Mouse (Mus musculus): ENCODE results near the gene Bri3. TPM values are rescaled to one million over a fixed set of nuclear protein-coding genes. Genes with fewer than 3 reads are reported as not detected.
A peak's percentile ranks its signal among the peaks of the same experiment; 100 is the strongest.

Bri3 gene
- polyA plus RNA-seq, 1 experiment from 2014 or later: 123 TPM

DNA sequence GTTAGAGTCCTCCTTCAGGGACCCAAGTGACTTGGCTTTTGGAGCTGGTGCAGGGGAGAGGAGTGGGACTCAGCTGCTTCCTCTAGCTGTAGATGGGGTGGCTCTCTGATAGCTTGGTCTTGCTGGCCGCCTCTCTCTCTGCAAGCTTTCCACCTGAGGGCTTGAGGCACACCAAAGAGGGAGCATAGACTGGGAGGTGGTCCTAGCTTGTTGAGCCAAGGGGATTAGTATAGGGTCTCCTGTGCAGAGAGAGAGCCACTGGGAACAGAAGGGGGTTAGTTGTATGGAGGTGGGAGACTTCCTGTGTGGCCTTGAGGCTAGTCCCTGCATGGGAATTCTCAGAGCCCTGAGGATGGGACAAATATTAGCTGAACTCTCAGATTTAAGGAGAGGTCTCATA, 12.7 kb downstream of the Bri3 start:
- peak overlapping the region; percentile 87; the same call in 1 of the 2 replicates for H3K27ac ChIP-seq
- H3K4me1 ChIP-seq (replicated peaks; ENCODE audit: control insufficient read depth, insufficient read depth, low read length): peaks cover 37% of the 10 kb centered on the region
- H3K36me3 ChIP-seq (replicated peaks; ENCODE audit: control insufficient read depth, insufficient read depth): peaks cover 22% of the 10 kb centered on the region
- ATAC-seq (ENCODE audit: low FRiP score): no peak
- H3K9me3 ChIP-seq (ENCODE audit: control insufficient read depth, low read length): no peaks in the 10 kb centered on the region
- no peaks in the 10 kb centered on the region for H3K27me3 ChIP-seq (ENCODE audit: control insufficient read depth, insufficient read depth, low read length)
- 36% methylated on average over 1 of the region's 1 CpGs for WGBS
- peak overlapping the region; percentile 93 for H3K4me3 ChIP-seq (replicated peaks; ENCODE audit: low read length)
- H3K9ac ChIP-seq: peak overlapping the region; percentile 98
- DNase-seq (ENCODE audit: low spot score): no peak
- peak overlapping the region; percentile 83 for H3K4me2 ChIP-seq (replicated peaks)

DNA sequence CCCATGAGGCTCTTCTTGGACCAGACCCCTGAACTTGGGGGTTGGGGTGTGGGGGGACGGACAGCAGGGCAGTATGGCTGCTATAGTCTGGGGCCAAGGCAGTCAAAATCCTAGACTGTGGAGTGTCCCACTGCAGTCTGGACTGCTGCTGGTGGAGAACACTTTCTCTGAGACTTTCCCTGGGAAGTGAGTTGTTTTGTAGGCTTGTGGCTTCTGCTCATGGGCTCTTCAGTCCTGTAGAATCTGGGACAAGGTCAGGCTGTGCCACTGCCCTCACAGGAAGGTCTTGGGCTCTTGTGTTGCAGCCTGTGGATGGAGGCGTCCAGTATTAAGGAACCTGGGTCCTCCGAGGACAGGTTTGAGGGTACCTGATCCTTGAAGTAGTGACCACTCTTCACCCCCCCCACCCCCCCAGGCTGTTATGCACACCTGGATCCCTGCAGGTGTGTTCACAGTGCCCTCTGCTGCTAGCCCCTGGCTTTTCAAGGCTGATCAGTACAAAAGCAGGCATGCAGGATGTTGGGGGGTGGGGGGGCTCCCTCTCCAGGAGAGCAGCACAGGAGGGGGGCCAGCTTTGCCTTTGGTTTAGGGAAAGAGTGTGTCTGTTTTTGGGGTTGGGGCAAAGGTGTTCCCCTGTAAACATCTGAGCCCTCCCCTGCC, 13.3 kb downstream of the Bri3 start:
- no peaks in the 10 kb centered on the region for H3K27me3 ChIP-seq (ENCODE audit: control insufficient read depth, insufficient read depth, low read length)
- H3K27ac ChIP-seq: no peak overlapping the region
- H3K4me2 ChIP-seq (replicated peaks): peak overlapping the region; percentile 83
- DNase-seq (ENCODE audit: low spot score) (no peak), ATAC-seq (ENCODE audit: low FRiP score) (no peak)
- 73% methylated on average over 3 of the region's 3 CpGs for WGBS
- H3K36me3 ChIP-seq (replicated peaks; ENCODE audit: control insufficient read depth, insufficient read depth): peaks cover 26% of the 10 kb centered on the region
- H3K4me3 ChIP-seq (replicated peaks; ENCODE audit: low read length): peak overlapping the region; percentile 93
- H3K4me1 ChIP-seq (replicated peaks; ENCODE audit: control insufficient read depth, insufficient read depth, low read length): peaks cover 37% of the 10 kb centered on the region
- H3K9me3 ChIP-seq (ENCODE audit: control insufficient read depth, low read length): no peaks in the 10 kb centered on the region
- peak overlapping the region; percentile 98 for H3K9ac ChIP-seq

GRCm38 (mm10) chr5:144258131-144258611, 13.9 kb downstream of the Bri3 start:
- no peak for ATAC-seq (ENCODE audit: low FRiP score)
- 34% methylated on average over 14 of the region's 14 CpGs for WGBS
- peaks cover 37% of the 10 kb centered on the region for H3K4me1 ChIP-seq (replicated peaks; ENCODE audit: control insufficient read depth, insufficient read depth, low read length)

GRCm38 (mm10) chr5:144258687-144259086, 14.4 kb downstream of the Bri3 start:
- WGBS: 14% methylated on average over 2 of the region's 2 CpGs

More at GRCm38 (mm10) chr5:144258131-144258611, 13.9 kb downstream of the Bri3 start:
- Histone ChIP-seq H3K9me3 (ENCODE audit: control insufficient read depth, low read length) (no peaks in the 10 kb centered on the region), H3K36me3 (replicated peaks; ENCODE audit: control insufficient read depth, insufficient read depth) (peaks cover 30% of the 10 kb centered on the region), H3K4me2 (replicated peaks) (peak overlapping the region; percentile 83), H3K27me3 (ENCODE audit: control insufficient read depth, insufficient read depth, low read length) (no peaks in the 10 kb centered on the region), H3K4me3 (replicated peaks; ENCODE audit: low read length) (peak overlapping the region; percentile 93; the same call in 1 of the 2 replicates), H3K9ac (peak overlapping the region; percentile 98), H3K27ac (no peak overlapping the region)
- no peak for DNase-seq (ENCODE audit: low spot score)

GRCm38 (mm10) chr5:144259228-144259627, 15.0 kb downstream of the Bri3 start:
- Histone ChIP-seq H3K4me3 (replicated peaks; ENCODE audit: low read length) (no peak overlapping the region), H3K27me3 (ENCODE audit: control insufficient read depth, insufficient read depth, low read length) (no peaks in the 10 kb centered on the region), H3K36me3 (replicated peaks; ENCODE audit: control insufficient read depth, insufficient read depth) (peaks cover 33% of the 10 kb centered on the region), H3K9me3 (ENCODE audit: control insufficient read depth, low read length) (no peaks in the 10 kb centered on the region), H3K4me1 (replicated peaks; ENCODE audit: control insufficient read depth, insufficient read depth, low read length) (peaks cover 37% of the 10 kb centered on the region), H3K27ac (no peak overlapping the region), H3K4me2 (replicated peaks) (peak overlapping the region; percentile 83; the same call in 1 of the 2 replicates), H3K9ac (no peak overlapping the region)
- ATAC-seq (ENCODE audit: low FRiP score) (no peak), DNase-seq (ENCODE audit: low spot score) (no peak)
- WGBS: 72% methylated on average over 6 of the region's 6 CpGs

More at GRCm38 (mm10) chr5:144258687-144259086, 14.4 kb downstream of the Bri3 start:
- peak overlapping the region; percentile 98 for H3K9ac ChIP-seq
- no peak overlapping the region for H3K27ac ChIP-seq
- ATAC-seq (ENCODE audit: low FRiP score) (no peak), DNase-seq (ENCODE audit: low spot score) (no peak)
- H3K4me2 ChIP-seq (replicated peaks): peak overlapping the region; percentile 83
- H3K4me1 ChIP-seq (replicated peaks; ENCODE audit: control insufficient read depth, insufficient read depth, low read length): peaks cover 37% of the 10 kb centered on the region
- H3K9me3 ChIP-seq (ENCODE audit: control insufficient read depth, low read length): no peaks in the 10 kb centered on the region
- H3K27me3 ChIP-seq (ENCODE audit: control insufficient read depth, insufficient read depth, low read length): no peaks in the 10 kb centered on the region
- H3K36me3 ChIP-seq (replicated peaks; ENCODE audit: control insufficient read depth, insufficient read depth): peaks cover 33% of the 10 kb centered on the region
- peak overlapping the region; percentile 93; the same call in 1 of the 2 replicates for H3K4me3 ChIP-seq (replicated peaks; ENCODE audit: low read length)

- Histone ChIP-seq H3K4me3 (replicated peaks; ENCODE audit: low read length) (no peak overlapping the region), H3K4me2 (replicated peaks) (no peak overlapping the region), H3K9ac (no peak overlapping the region), H3K36me3 (replicated peaks; ENCODE audit: control insufficient read depth, insufficient read depth) (peaks cover 44% of the 10 kb centered on the region), H3K27ac (no peak overlapping the region), H3K9me3 (ENCODE audit: control insufficient read depth, low read length) (no peaks in the 10 kb centered on the region), H3K27me3 (ENCODE audit: control insufficient read depth, insufficient read depth, low read length) (no peaks in the 10 kb centered on the region), H3K4me1 (replicated peaks; ENCODE audit: control insufficient read depth, insufficient read depth, low read length) (peaks cover 37% of the 10 kb centered on the region)
- ATAC-seq (ENCODE audit: low FRiP score) (no peak), DNase-seq (ENCODE audit: low spot score) (no peak)
- WGBS: 87% methylated on average over 8 of the region's 8 CpGs
Measured at GRCm38 (mm10) chr5:144260464-144260863, 16.2 kb downstream of the Bri3 start.

DNA sequence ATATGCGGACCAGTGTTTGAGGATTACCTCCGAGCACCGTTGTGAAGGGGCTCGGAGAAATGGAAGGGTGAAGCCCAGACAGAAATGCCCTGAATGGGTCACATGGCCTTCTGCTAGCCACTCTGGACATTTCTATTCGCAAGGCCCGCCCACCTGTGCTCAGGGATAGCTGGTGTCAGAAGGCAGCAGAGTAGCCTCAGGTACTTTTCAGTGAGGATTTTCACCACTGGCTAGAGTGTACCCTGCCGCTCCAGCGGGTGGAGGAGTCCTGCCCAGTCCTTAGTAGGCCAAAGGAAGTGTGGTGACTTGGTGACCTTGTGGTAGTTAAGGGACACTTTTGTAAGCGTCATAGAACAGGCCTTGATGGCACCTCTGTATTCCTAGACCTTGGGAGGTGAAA, 17.1 kb downstream of the Bri3 start:
- Histone ChIP-seq H3K4me1 (replicated peaks; ENCODE audit: control insufficient read depth, insufficient read depth, low read length) (peaks cover 33% of the 10 kb centered on the region), H3K27ac (no peak overlapping the region), H3K9ac (no peak overlapping the region), H3K4me2 (replicated peaks) (no peak overlapping the region), H3K27me3 (ENCODE audit: control insufficient read depth, insufficient read depth, low read length) (no peaks in the 10 kb centered on the region), H3K9me3 (ENCODE audit: control insufficient read depth, low read length) (no peaks in the 10 kb centered on the region), H3K36me3 (replicated peaks; ENCODE audit: control insufficient read depth, insufficient read depth) (peaks cover 48% of the 10 kb centered on the region), H3K4me3 (replicated peaks; ENCODE audit: low read length) (no peak overlapping the region)
- WGBS: 90% methylated on average over 9 of the region's 9 CpGs
- ATAC-seq (ENCODE audit: low FRiP score) (no peak), DNase-seq (ENCODE audit: low spot score) (no peak)

- Histone ChIP-seq H3K27me3 (ENCODE audit: control insufficient read depth, insufficient read depth, low read length) (no peaks in the 10 kb centered on the region), H3K9ac (no peak overlapping the region), H3K4me3 (replicated peaks; ENCODE audit: low read length) (no peak overlapping the region), H3K9me3 (ENCODE audit: control insufficient read depth, low read length) (no peaks in the 10 kb centered on the region), H3K27ac (no peak overlapping the region), H3K4me1 (replicated peaks; ENCODE audit: control insufficient read depth, insufficient read depth, low read length) (peaks cover 28% of the 10 kb centered on the region), H3K36me3 (replicated peaks; ENCODE audit: control insufficient read depth, insufficient read depth) (peaks cover 53% of the 10 kb centered on the region), H3K4me2 (replicated peaks) (no peak overlapping the region)
- 94% methylated on average over 5 of the region's 5 CpGs for WGBS
- DNase-seq (ENCODE audit: low spot score) (no peak), ATAC-seq (ENCODE audit: low FRiP score) (no peak)
Measured at GRCm38 (mm10) chr5:144261829-144262228, 17.6 kb downstream of the Bri3 start.

DNA sequence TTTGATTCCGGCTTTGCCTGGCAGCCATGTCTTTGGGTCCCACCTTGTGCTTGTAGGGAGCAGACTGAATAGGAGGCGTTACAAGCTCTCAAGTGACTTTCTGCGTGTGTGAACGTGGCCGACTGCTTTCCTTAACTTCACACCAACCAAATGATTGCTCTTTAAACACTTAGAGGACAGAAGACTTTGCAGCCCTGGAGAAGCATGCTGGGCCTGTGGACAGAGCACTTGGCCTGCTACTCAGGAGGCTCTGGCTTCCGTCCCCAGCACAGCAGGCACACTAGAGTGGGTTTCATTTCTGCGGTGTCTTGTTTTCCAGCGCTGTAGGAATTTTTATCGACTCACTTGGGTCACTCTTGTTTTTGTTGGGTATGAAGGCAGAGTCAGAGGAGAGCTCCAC, 18.8 kb downstream of the Bri3 start:
- Histone ChIP-seq H3K27me3 (ENCODE audit: control insufficient read depth, insufficient read depth, low read length) (no peaks in the 10 kb centered on the region), H3K36me3 (replicated peaks; ENCODE audit: control insufficient read depth, insufficient read depth) (peaks cover 57% of the 10 kb centered on the region), H3K4me1 (replicated peaks; ENCODE audit: control insufficient read depth, insufficient read depth, low read length) (peaks cover 16% of the 10 kb centered on the region), H3K9ac (no peak overlapping the region), H3K27ac (no peak overlapping the region), H3K4me2 (replicated peaks) (no peak overlapping the region), H3K4me3 (replicated peaks; ENCODE audit: low read length) (no peak overlapping the region), H3K9me3 (ENCODE audit: control insufficient read depth, low read length) (no peaks in the 10 kb centered on the region)
- 84% methylated on average over 9 of the region's 9 CpGs for WGBS
- DNase-seq (ENCODE audit: low spot score): no peak
- no peak for ATAC-seq (ENCODE audit: low FRiP score)
